Mouse (Mus musculus): Measurements from ENCODE around the gene Apof.

Apof gene

GRCm38 (mm10) chr10:128268371-128268770 is at the start of gene Apof:
Gene Apof, plus strand, starts transcription at chr10:128268671.
- no peak for DNase-seq

GRCm38 (mm10) chr10:128221533-128222286 is 46.8 kb upstream of the Apof start:
- no peak for DNase-seq

GRCm38 (mm10) chr10:128225064-128225463 is 43.4 kb upstream of the Apof start:
- DNase-seq: no peak

- DNase-seq: no peak
Measured at GRCm38 (mm10) chr10:128225538-128225937, 42.9 kb upstream of the Apof start, which contains the start of gene Mip. Gene Mip, plus strand, starts transcription at chr10:128225838.

- no peak for DNase-seq
Measured at GRCm38 (mm10) chr10:128227592-128227991, 40.9 kb upstream of the Apof start.

- DNase-seq: no peak
Measured at GRCm38 (mm10) chr10:128228009-128228408, 40.5 kb upstream of the Apof start.

GRCm38 (mm10) chr10:128230582-128230981 is 37.9 kb upstream of the Apof start:
- DNase-seq: no peak

- DNase-seq: no peak
Measured at GRCm38 (mm10) chr10:128231146-128231545, 37.3 kb upstream of the Apof start.

- peak; percentile 86 for DNase-seq
Measured at GRCm38 (mm10) chr10:128231697-128232419, 36.6 kb upstream of the Apof start, which contains the start of gene Timeless. Gene Timeless, plus strand, starts transcription at chr10:128232065.

- peak; percentile 64 for DNase-seq
Measured at GRCm38 (mm10) chr10:128232420-128232985, 36.0 kb upstream of the Apof start.

GRCm38 (mm10) chr10:128236321-128236720 is 32.1 kb upstream of the Apof start:
- no peak for DNase-seq

- peak; percentile 50 for DNase-seq
Measured at GRCm38 (mm10) chr10:128237807-128238480, 30.5 kb upstream of the Apof start.

GRCm38 (mm10) chr10:128239140-128239539 is 29.3 kb upstream of the Apof start:
- no peak for DNase-seq

- DNase-seq: no peak
Measured at GRCm38 (mm10) chr10:128240131-128240530, 28.3 kb upstream of the Apof start.

GRCm38 (mm10) chr10:128243252-128243651 is 25.2 kb upstream of the Apof start:
- DNase-seq: no peak

- no peak for DNase-seq
Measured at GRCm38 (mm10) chr10:128244121-128244520, 24.4 kb upstream of the Apof start.

- no peak for DNase-seq
Measured at GRCm38 (mm10) chr10:128247020-128247732, 21.3 kb upstream of the Apof start.

GRCm38 (mm10) chr10:128250565-128250964 is 17.9 kb upstream of the Apof start:
- DNase-seq: no peak

GRCm38 (mm10) chr10:128253677-128254255 is 14.7 kb upstream of the Apof start, which contains the start of gene Apon:
Gene Apon, plus strand, starts transcription at chr10:128254096.
- no peak for DNase-seq

GRCm38 (mm10) chr10:128255925-128256324 is 12.5 kb upstream of the Apof start:
- no peak for DNase-seq

- DNase-seq: peak; percentile 39
Measured at GRCm38 (mm10) chr10:128256328-128256727, 12.1 kb upstream of the Apof start.

GRCm38 (mm10) chr10:128258953-128259352 is 9.5 kb upstream of the Apof start:
- DNase-seq: no peak

Measured in right cerebral cortex, adult 18-20 months (tissue).